Mouse (Mus musculus): Measurements from ENCODE around the gene Akap13. TPM values are rescaled to one million over a fixed set of nuclear protein-coding genes. Genes with fewer than 3 reads are reported as not detected.

Gene Akap13
- total and polyA plus RNA-seq, 3 experiments: 11.4 to 32.5 (median 27.7) TPM

DNA sequence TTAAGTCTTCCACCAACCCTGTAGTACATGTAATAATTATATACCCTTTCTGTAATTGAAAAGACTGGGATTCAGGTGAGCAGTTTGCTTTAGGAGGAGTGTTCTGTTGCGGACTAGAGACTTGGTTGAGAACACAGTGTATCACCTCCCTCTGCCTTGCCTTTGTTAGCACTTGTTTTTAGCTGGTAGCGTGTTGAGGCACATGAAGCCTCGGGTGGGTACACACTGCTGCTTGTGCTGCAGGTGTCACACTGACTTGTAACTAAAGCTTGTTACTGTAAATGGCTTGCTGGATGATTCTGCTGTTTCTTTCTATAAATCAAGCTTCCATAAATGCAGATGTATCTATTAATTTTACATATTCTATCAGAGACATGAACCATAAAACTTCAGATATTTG, 75.3 kb downstream of the Akap13 start:
- H3K4me2 ChIP-seq (ENCODE audit: insufficient read depth, low read depth, poor library complexity, severe bottlenecking): peak overlapping the region; percentile 34; the same call in 1 of the 2 replicates
- 0 out of 2 replicates have a peak overlapping the region, but pooled peaks have one; percentile 28 for H3K27ac ChIP-seq (ENCODE audit: insufficient read depth, low read depth)
- H3K79me2 ChIP-seq (replicated peaks; ENCODE audit: control insufficient read depth, extremely low read depth, insufficient read depth, poor library complexity, severe bottlenecking): no peaks in the 10 kb centered on the region; the same call in 1 of the 2 replicates
- DNase-seq (ENCODE audit: extremely low read depth): no peak
- dilution Hi-C loops (cut with MboI; ENCODE audit: extremely low pct_ligation_motif_present, extremely low pct_unique_long_range_greater_than_20kb, low sequenced_read_pairs) (no loop called here), in situ Hi-C loops (cut with MboI; ENCODE audit: low pct_ligation_motif_present, low pct_unique_long_range_greater_than_20kb, low sequenced_read_pairs) (no loop called here)
- no peak for TF ChIP-seq ZC3H11A (IDR thresholded peaks at IDR 0.05; ENCODE audit: low read depth, low read length)
- no peaks in the 10 kb centered on the region for H3K27me3 ChIP-seq (replicated peaks)
- no peak overlapping the region for H3K9ac ChIP-seq (ENCODE audit: insufficient read depth, low read depth)
- no peaks in the 10 kb centered on the region for H3K9me3 ChIP-seq (replicated peaks; ENCODE audit: low read length)
- no peak overlapping the region for H3K4me3 ChIP-seq (replicated peaks in 1 of 3; ENCODE audit: low read depth in 2 of 3, low read length in 2 of 3, poor library complexity in 1 of 3)
- H3K36me3 ChIP-seq (replicated peaks in 1 of 2; ENCODE audit: control insufficient read depth in 1 of 2, insufficient read depth in 1 of 2, low read length in 1 of 2): peaks cover 0 to 3% of the 10 kb centered on the region in 2 experiments
- peaks cover 8 to 44% of the 10 kb centered on the region in 2 experiments for H3K4me1 ChIP-seq (ENCODE audit: control insufficient read depth in 1 of 2, insufficient read depth in 2 of 2)

DNA sequence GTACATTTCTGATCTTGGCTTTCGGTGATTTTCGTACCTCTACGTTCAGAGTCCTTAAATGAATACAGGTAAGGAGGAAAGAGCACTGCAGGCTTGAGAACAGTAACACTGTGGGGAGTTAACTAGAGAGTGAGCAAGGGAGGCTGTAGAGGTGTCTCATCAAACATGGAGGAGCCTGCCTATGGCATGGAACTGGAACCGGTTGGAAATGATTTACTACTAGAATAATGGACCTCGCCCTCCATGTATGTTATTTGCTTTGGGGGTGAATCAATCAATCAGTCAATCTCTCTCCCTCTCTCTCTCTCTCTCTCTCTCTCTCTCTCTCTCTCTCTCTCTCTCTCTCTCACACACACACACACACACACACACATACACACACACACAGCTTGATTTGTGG, 77.7 kb downstream of the Akap13 start:
- Histone ChIP-seq H3K27ac (ENCODE audit: insufficient read depth, low read depth) (no peak overlapping the region), H3K27me3 (replicated peaks) (no peaks in the 10 kb centered on the region), H3K9ac (ENCODE audit: insufficient read depth, low read depth) (no peak overlapping the region), H3K4me2 (ENCODE audit: insufficient read depth, low read depth, poor library complexity, severe bottlenecking) (no peak overlapping the region), H3K4me1 (ENCODE audit: control insufficient read depth in 1 of 2, insufficient read depth in 2 of 2) (peaks cover 11 to 52% of the 10 kb centered on the region in 2 experiments), H3K79me2 (replicated peaks; ENCODE audit: control insufficient read depth, extremely low read depth, insufficient read depth, poor library complexity, severe bottlenecking) (no peaks in the 10 kb centered on the region), H3K36me3 (replicated peaks in 1 of 2; ENCODE audit: control insufficient read depth in 1 of 2, insufficient read depth in 1 of 2, low read length in 1 of 2) (peaks cover 0 to 4% of the 10 kb centered on the region in 2 experiments), H3K9me3 (replicated peaks; ENCODE audit: low read length) (no peaks in the 10 kb centered on the region), H3K4me3 (replicated peaks in 1 of 3; ENCODE audit: low read depth in 2 of 3, low read length in 2 of 3, poor library complexity in 1 of 3) (no peak overlapping the region)
- in situ Hi-C loops (cut with MboI; ENCODE audit: low pct_ligation_motif_present, low pct_unique_long_range_greater_than_20kb, low sequenced_read_pairs) (no loop called here), dilution Hi-C loops (cut with MboI; ENCODE audit: extremely low pct_ligation_motif_present, extremely low pct_unique_long_range_greater_than_20kb, low sequenced_read_pairs) (no loop called here)
- TF ChIP-seq NRF1 (IDR thresholded peaks at IDR 0.05; ENCODE audit: low read depth, low read length): no peak
- TF ChIP-seq NELFE (IDR thresholded peaks at IDR 0.05; ENCODE audit: low read depth, low read length): no peak
- no peak for DNase-seq (ENCODE audit: extremely low read depth)

DNA sequence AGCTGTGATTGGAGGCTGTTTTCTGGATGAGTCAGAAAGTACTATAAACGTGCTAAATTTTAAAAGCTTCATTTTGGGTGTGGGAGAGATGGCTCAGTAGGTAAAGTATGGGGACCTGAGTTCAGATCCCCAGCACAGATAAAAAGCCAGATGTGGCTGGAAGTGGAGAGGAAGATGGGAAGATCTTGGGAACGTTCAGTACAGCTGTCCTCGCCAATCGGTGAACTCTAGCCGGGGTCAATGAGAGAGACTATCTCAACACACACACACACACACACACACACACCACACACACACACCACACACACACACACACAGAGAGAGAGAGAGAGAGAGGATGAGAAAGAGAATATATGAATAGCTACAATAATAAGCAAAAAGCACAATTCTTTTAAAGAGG, 81.0 kb downstream of the Akap13 start:
- Histone ChIP-seq H3K27me3 (replicated peaks) (no peaks in the 10 kb centered on the region), H3K4me1 (ENCODE audit: control insufficient read depth in 1 of 2, insufficient read depth in 2 of 2) (peaks cover 3 to 32% of the 10 kb centered on the region in 2 experiments; a peak in 3 of 4 replicates), H3K9me3 (replicated peaks; ENCODE audit: low read length) (no peaks in the 10 kb centered on the region), H3K4me3 (replicated peaks in 1 of 3; ENCODE audit: low read depth in 2 of 3, low read length in 2 of 3, poor library complexity in 1 of 3) (no peak overlapping the region), H3K27ac (ENCODE audit: insufficient read depth, low read depth) (no peak overlapping the region), H3K36me3 (replicated peaks in 1 of 2; ENCODE audit: control insufficient read depth in 1 of 2, insufficient read depth in 1 of 2, low read length in 1 of 2) (peaks cover 0 to 10% of the 10 kb centered on the region in 2 experiments), H3K4me2 (ENCODE audit: insufficient read depth, low read depth, poor library complexity, severe bottlenecking) (no peak overlapping the region), H3K9ac (ENCODE audit: insufficient read depth, low read depth) (no peak overlapping the region), H3K79me2 (replicated peaks; ENCODE audit: control insufficient read depth, extremely low read depth, insufficient read depth, poor library complexity, severe bottlenecking) (no peaks in the 10 kb centered on the region)
- DNase-seq (ENCODE audit: extremely low read depth): no peak
- TF ChIP-seq E2F4 (IDR thresholded peaks at IDR 0.05; ENCODE audit: insufficient replicate concordance, low read depth, low read length) (no peak), MAZ (IDR thresholded peaks at IDR 0.05; ENCODE audit: low read depth, low read length) (no peak), SMC3 (IDR thresholded peaks at IDR 0.05; ENCODE audit: low read depth, low read length) (no peak), MYC (IDR thresholded peaks at IDR 0.05; ENCODE audit: low read depth, low read length) (no peak), RAD21 (IDR thresholded peaks at IDR 0.05; ENCODE audit: low read depth, low read length) (no peak)
- in situ Hi-C loops (cut with MboI; ENCODE audit: low pct_ligation_motif_present, low pct_unique_long_range_greater_than_20kb, low sequenced_read_pairs): no loop called here
- dilution Hi-C loops (cut with MboI; ENCODE audit: extremely low pct_ligation_motif_present, extremely low pct_unique_long_range_greater_than_20kb, low sequenced_read_pairs): no loop called here
